Mouse (Mus musculus): Measurements from ENCODE around the gene Gm28042. TPM values are rescaled to one million over a fixed set of nuclear protein-coding genes. Genes with fewer than 3 reads are reported as not detected.

Gm28042 gene
- total and polyA plus RNA-seq, 3 experiments = 0.77 to 1.9 (median 1.8) TPM

GRCm38 (mm10) chr2:120037744-120038143 lies 10.5 kb downstream of the Gm28042 start:
- H3K27me3 ChIP-seq (replicated peaks) = no peaks in the 10 kb centered on the region
- no peaks in the 10 kb centered on the region for H3K79me2 ChIP-seq (replicated peaks; ENCODE audit: control insufficient read depth, extremely low read depth, insufficient read depth, poor library complexity, severe bottlenecking)
- H3K36me3 ChIP-seq (replicated peaks in 1 of 2; ENCODE audit: control insufficient read depth in 1 of 2, insufficient read depth in 1 of 2, low read length in 1 of 2) = peaks cover 72 to 94% of the 10 kb centered on the region in 2 experiments
- H3K27ac ChIP-seq (ENCODE audit: insufficient read depth, low read depth) = no peak overlapping the region
- in situ Hi-C loops (cut with MboI; ENCODE audit: low pct_ligation_motif_present, low pct_unique_long_range_greater_than_20kb, low sequenced_read_pairs) = no loop called here
- no peak for TF ChIP-seq MXI1 (IDR thresholded peaks at IDR 0.05; ENCODE audit: low read depth, low read length)
- TF ChIP-seq NELFE (IDR thresholded peaks at IDR 0.05; ENCODE audit: low read depth, low read length) = no peak
- TF ChIP-seq CHD2 (IDR thresholded peaks at IDR 0.05; ENCODE audit: low read length) = no peak
- no peak for TF ChIP-seq CHD1 (IDR thresholded peaks at IDR 0.05; ENCODE audit: low read depth, low read length)
- no peak for TF ChIP-seq POLR2AphosphoS2 (IDR thresholded peaks at IDR 0.05; ENCODE audit: low read depth, low read length)
- TF ChIP-seq ZC3H11A (IDR thresholded peaks at IDR 0.05; ENCODE audit: low read depth, low read length) = no peak
- TF ChIP-seq MEF2A (IDR thresholded peaks at IDR 0.05; ENCODE audit: borderline replicate concordance, low read depth, low read length) = no peak
- TF ChIP-seq RAD21 (IDR thresholded peaks at IDR 0.05; ENCODE audit: low read depth, low read length) = no peak
- TF ChIP-seq JUND (conservative IDR thresholded peaks at IDR 0.05; ENCODE audit: low read depth, low read length) = no peak
- TF ChIP-seq USF1 (IDR thresholded peaks at IDR 0.05; ENCODE audit: low read depth, low read length) = no peak
- TF ChIP-seq USF2 (conservative IDR thresholded peaks at IDR 0.05; ENCODE audit: low read depth, low read length) = no peak
- TF ChIP-seq RCOR1 (conservative IDR thresholded peaks at IDR 0.05; ENCODE audit: low read depth, low read length) = no peak
- no peak for TF ChIP-seq TBP (conservative IDR thresholded peaks at IDR 0.05; ENCODE audit: low read depth, low read length)
- no peak for TF ChIP-seq BHLHE40 (IDR thresholded peaks at IDR 0.05; ENCODE audit: low read depth, low read length)
- no peak for TF ChIP-seq JUN (IDR thresholded peaks at IDR 0.05; ENCODE audit: insufficient read depth, low read depth, low read length)
- TF ChIP-seq TCF12 (IDR thresholded peaks at IDR 0.05; ENCODE audit: low read depth, low read length) = no peak
- TF ChIP-seq MAFK (IDR thresholded peaks at IDR 0.05; ENCODE audit: insufficient replicate concordance, low read length) = no peak
- TF ChIP-seq NRF1 (IDR thresholded peaks at IDR 0.05; ENCODE audit: low read depth, low read length) = no peak
- TF ChIP-seq HCFC1 (IDR thresholded peaks at IDR 0.05; ENCODE audit: low read depth, low read length) = no peak
- H3K4me3 ChIP-seq (replicated peaks in 1 of 3; ENCODE audit: low read depth in 2 of 3, low read length in 2 of 3, poor library complexity in 1 of 3) = no peak overlapping the region
- no peaks in the 10 kb centered on the region for H3K9me3 ChIP-seq (replicated peaks; ENCODE audit: low read length)
- H3K4me2 ChIP-seq (ENCODE audit: insufficient read depth, low read depth, poor library complexity, severe bottlenecking) = no peak overlapping the region
- H3K9ac ChIP-seq (ENCODE audit: insufficient read depth, low read depth) = no peak overlapping the region
- H3K4me1 ChIP-seq (ENCODE audit: control insufficient read depth in 1 of 2, insufficient read depth in 2 of 2) = peaks cover 0 to 32% of the 10 kb centered on the region in 2 experiments; a peak in 2 of 4 replicates
- DNase-seq (ENCODE audit: extremely low read depth) = peak; percentile 21
- dilution Hi-C loops (cut with MboI; ENCODE audit: extremely low pct_ligation_motif_present, extremely low pct_unique_long_range_greater_than_20kb, low sequenced_read_pairs) = no loop called here

GRCm38 (mm10) chr2:120040991-120041390 lies 13.7 kb downstream of the Gm28042 start:
- dilution Hi-C loops (cut with MboI; ENCODE audit: extremely low pct_ligation_motif_present, extremely low pct_unique_long_range_greater_than_20kb, low sequenced_read_pairs) (no loop called here), in situ Hi-C loops (cut with MboI; ENCODE audit: low pct_ligation_motif_present, low pct_unique_long_range_greater_than_20kb, low sequenced_read_pairs) (no loop called here)
- no peaks in the 10 kb centered on the region for H3K79me2 ChIP-seq (replicated peaks; ENCODE audit: control insufficient read depth, extremely low read depth, insufficient read depth, poor library complexity, severe bottlenecking)
- H3K4me1 ChIP-seq (ENCODE audit: control insufficient read depth in 1 of 2, insufficient read depth in 2 of 2) = peaks cover 0 to 15% of the 10 kb centered on the region in 2 experiments; a peak in 2 of 4 replicates
- peaks cover 54 to 74% of the 10 kb centered on the region in 2 experiments for H3K36me3 ChIP-seq (replicated peaks in 1 of 2; ENCODE audit: control insufficient read depth in 1 of 2, insufficient read depth in 1 of 2, low read length in 1 of 2)
- H3K27ac ChIP-seq (ENCODE audit: insufficient read depth, low read depth) = no peak overlapping the region
- H3K9me3 ChIP-seq (replicated peaks; ENCODE audit: low read length) = no peaks in the 10 kb centered on the region
- TF ChIP-seq NRF1 (IDR thresholded peaks at IDR 0.05; ENCODE audit: low read depth, low read length) (no peak), POLR2AphosphoS2 (IDR thresholded peaks at IDR 0.05; ENCODE audit: low read depth, low read length) (no peak), ZC3H11A (IDR thresholded peaks at IDR 0.05; ENCODE audit: low read depth, low read length) (no peak), JUND (conservative IDR thresholded peaks at IDR 0.05; ENCODE audit: low read depth, low read length) (no peak), IRF4 (IDR thresholded peaks at IDR 0.05; ENCODE audit: low read depth, low read length) (no peak), MXI1 (IDR thresholded peaks at IDR 0.05; ENCODE audit: low read depth, low read length) (no peak), TCF12 (IDR thresholded peaks at IDR 0.05; ENCODE audit: low read depth, low read length) (no peak), MAZ (IDR thresholded peaks at IDR 0.05; ENCODE audit: low read depth, low read length) (no peak), SMC3 (IDR thresholded peaks at IDR 0.05; ENCODE audit: low read depth, low read length) (no peak), ZKSCAN1 (IDR thresholded peaks at IDR 0.05; ENCODE audit: borderline replicate concordance, low read depth, low read length) (no peak), SIN3A (IDR thresholded peaks at IDR 0.05; ENCODE audit: low read length) (no peak), CHD1 (IDR thresholded peaks at IDR 0.05; ENCODE audit: low read depth, low read length) (no peak), GABPA (IDR thresholded peaks at IDR 0.05; ENCODE audit: insufficient replicate concordance, low read depth, low read length) (no peak), CHD2 (IDR thresholded peaks at IDR 0.05; ENCODE audit: low read length) (no peak), UBTF (IDR thresholded peaks at IDR 0.05; ENCODE audit: low read depth, low read length) (no peak), MEF2A (IDR thresholded peaks at IDR 0.05; ENCODE audit: borderline replicate concordance, low read depth, low read length) (no peak), ELF1 (IDR thresholded peaks at IDR 0.05; ENCODE audit: low read depth, low read length) (no peak)
- no peak overlapping the region for H3K9ac ChIP-seq (ENCODE audit: insufficient read depth, low read depth)
- no peak overlapping the region for H3K4me3 ChIP-seq (replicated peaks in 1 of 3; ENCODE audit: low read depth in 2 of 3, low read length in 2 of 3, poor library complexity in 1 of 3)
- H3K4me2 ChIP-seq (ENCODE audit: insufficient read depth, low read depth, poor library complexity, severe bottlenecking) = no peak overlapping the region
- no peak for DNase-seq (ENCODE audit: extremely low read depth)
- H3K27me3 ChIP-seq (replicated peaks) = no peaks in the 10 kb centered on the region
